Mouse (Mus musculus): ENCODE measurements around the gene Il22ra2. TPM values are rescaled to one million over a fixed set of nuclear protein-coding genes. Genes with fewer than 3 reads are reported as not detected.

The Il22ra2 gene
- total and polyA plus RNA-seq, 3 experiments: 0.13 TPM; not detected in 2

DNA sequence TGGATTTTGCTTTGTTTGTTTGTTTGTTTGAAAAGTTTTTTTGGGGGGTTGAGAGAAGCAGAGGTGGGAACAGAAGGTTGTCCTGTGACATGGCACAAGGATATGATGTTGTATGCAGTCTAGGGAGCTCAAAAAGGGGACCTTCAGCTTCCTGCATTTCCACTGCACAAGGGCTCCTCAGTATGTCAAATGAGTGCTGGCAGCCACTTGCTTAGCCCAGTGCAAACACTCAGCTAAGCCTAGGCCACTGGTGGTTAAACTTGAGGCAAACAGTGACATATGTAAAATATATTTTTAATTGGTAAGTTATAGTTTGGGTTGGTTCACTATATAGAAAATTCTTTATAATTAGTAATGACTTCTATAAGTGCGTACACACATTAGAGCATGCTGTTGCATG is 2.8 kb downstream of the Il22ra2 start:
- H3K36me3 ChIP-seq (replicated peaks in 1 of 2; ENCODE audit: control insufficient read depth in 1 of 2, insufficient read depth in 1 of 2, low read length in 1 of 2): no peaks in the 10 kb centered on the region
- dilution Hi-C loops (cut with MboI; ENCODE audit: extremely low pct_ligation_motif_present, extremely low pct_unique_long_range_greater_than_20kb, low sequenced_read_pairs): no loop called here
- H3K4me2 ChIP-seq (ENCODE audit: insufficient read depth, low read depth, poor library complexity, severe bottlenecking): no peak overlapping the region
- DNase-seq (ENCODE audit: extremely low read depth): no peak
- no peaks in the 10 kb centered on the region for H3K79me2 ChIP-seq (replicated peaks; ENCODE audit: control insufficient read depth, extremely low read depth, insufficient read depth, poor library complexity, severe bottlenecking)
- peaks cover 4 to 25% of the 10 kb centered on the region in 2 experiments; a peak in 3 of 4 replicates for H3K4me1 ChIP-seq (ENCODE audit: control insufficient read depth in 1 of 2, insufficient read depth in 2 of 2)
- no peaks in the 10 kb centered on the region for H3K9me3 ChIP-seq (replicated peaks; ENCODE audit: low read length)
- H3K4me3 ChIP-seq (replicated peaks in 1 of 3; ENCODE audit: low read depth in 2 of 3, low read length in 2 of 3, poor library complexity in 1 of 3): no peak overlapping the region
- in situ Hi-C loops (cut with MboI; ENCODE audit: low pct_ligation_motif_present, low pct_unique_long_range_greater_than_20kb, low sequenced_read_pairs): no loop called here
- H3K27me3 ChIP-seq (replicated peaks): no peaks in the 10 kb centered on the region
- H3K27ac ChIP-seq (ENCODE audit: insufficient read depth, low read depth): no peak overlapping the region
- no peak overlapping the region for H3K9ac ChIP-seq (ENCODE audit: insufficient read depth, low read depth)
- no peak for TF ChIP-seq CHD2 (IDR thresholded peaks at IDR 0.05; ENCODE audit: low read length)
- TF ChIP-seq PAX5 (IDR thresholded peaks at IDR 0.05; ENCODE audit: low read length): no peak
- no peak for TF ChIP-seq MAZ (IDR thresholded peaks at IDR 0.05; ENCODE audit: low read depth, low read length)
- no peak for TF ChIP-seq ZNF384 (IDR thresholded peaks at IDR 0.05; ENCODE audit: low read depth, low read length)
- no peak for TF ChIP-seq TCF12 (IDR thresholded peaks at IDR 0.05; ENCODE audit: low read depth, low read length)
- no peak for TF ChIP-seq ETS1 (conservative IDR thresholded peaks at IDR 0.05; ENCODE audit: low read depth, low read length)
- TF ChIP-seq UBTF (IDR thresholded peaks at IDR 0.05; ENCODE audit: low read depth, low read length): no peak
- TF ChIP-seq MXI1 (IDR thresholded peaks at IDR 0.05; ENCODE audit: low read depth, low read length): no peak
- no peak for TF ChIP-seq KAT2A (IDR thresholded peaks at IDR 0.05; ENCODE audit: insufficient replicate concordance, low read length)
- no peak for TF ChIP-seq MEF2A (IDR thresholded peaks at IDR 0.05; ENCODE audit: borderline replicate concordance, low read depth, low read length)
- no peak for TF ChIP-seq NELFE (IDR thresholded peaks at IDR 0.05; ENCODE audit: low read depth, low read length)

DNA sequence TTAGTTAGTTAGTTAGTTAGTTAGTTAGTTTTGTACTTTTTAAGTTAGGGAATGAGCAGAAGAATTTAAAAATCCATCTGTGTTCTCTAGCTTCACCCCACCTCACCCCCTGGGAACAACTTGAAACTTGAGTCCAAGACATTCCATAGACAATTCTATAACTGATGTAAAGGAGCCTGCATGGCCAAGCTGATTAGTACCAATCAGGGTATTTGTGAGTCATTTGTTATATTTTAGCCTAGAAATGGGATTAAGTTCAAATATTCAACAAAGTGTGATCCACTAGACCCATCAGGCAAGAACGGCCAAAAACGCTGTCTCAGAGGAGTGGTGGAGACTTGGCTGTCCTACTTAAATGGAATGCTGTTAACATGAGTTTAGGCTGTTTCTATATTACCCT is 5.5 kb downstream of the Il22ra2 start:
- H3K4me1 ChIP-seq (ENCODE audit: control insufficient read depth in 1 of 2, insufficient read depth in 2 of 2): peaks cover 4 to 29% of the 10 kb centered on the region in 2 experiments; a peak in 3 of 4 replicates
- DNase-seq (ENCODE audit: extremely low read depth): no peak
- in situ Hi-C loops (cut with MboI; ENCODE audit: low pct_ligation_motif_present, low pct_unique_long_range_greater_than_20kb, low sequenced_read_pairs) (no loop called here), dilution Hi-C loops (cut with MboI; ENCODE audit: extremely low pct_ligation_motif_present, extremely low pct_unique_long_range_greater_than_20kb, low sequenced_read_pairs) (no loop called here)
- H3K79me2 ChIP-seq (replicated peaks; ENCODE audit: control insufficient read depth, extremely low read depth, insufficient read depth, poor library complexity, severe bottlenecking): no peaks in the 10 kb centered on the region
- no peak overlapping the region for H3K4me2 ChIP-seq (ENCODE audit: insufficient read depth, low read depth, poor library complexity, severe bottlenecking)
- H3K9ac ChIP-seq (ENCODE audit: insufficient read depth, low read depth): no peak overlapping the region
- no peaks in the 10 kb centered on the region for H3K27me3 ChIP-seq (replicated peaks)
- no peaks in the 10 kb centered on the region for H3K9me3 ChIP-seq (replicated peaks; ENCODE audit: low read length)
- H3K4me3 ChIP-seq (replicated peaks in 1 of 3; ENCODE audit: low read depth in 2 of 3, low read length in 2 of 3, poor library complexity in 1 of 3): no peak overlapping the region
- H3K27ac ChIP-seq (ENCODE audit: insufficient read depth, low read depth): no peak overlapping the region
- H3K36me3 ChIP-seq (replicated peaks in 1 of 2; ENCODE audit: control insufficient read depth in 1 of 2, insufficient read depth in 1 of 2, low read length in 1 of 2): no peaks in the 10 kb centered on the region
- TF ChIP-seq POLR2A (IDR thresholded peaks at IDR 0.05; ENCODE audit: low read depth, low read length) (no peak), ZMIZ1 (IDR thresholded peaks at IDR 0.05; ENCODE audit: low read depth, low read length) (no peak), TBP (conservative IDR thresholded peaks at IDR 0.05; ENCODE audit: low read depth, low read length) (no peak), JUND (conservative IDR thresholded peaks at IDR 0.05; ENCODE audit: low read depth, low read length) (no peak), MEF2A (IDR thresholded peaks at IDR 0.05; ENCODE audit: borderline replicate concordance, low read depth, low read length) (no peak), CHD1 (IDR thresholded peaks at IDR 0.05; ENCODE audit: low read depth, low read length) (no peak), RCOR1 (conservative IDR thresholded peaks at IDR 0.05; ENCODE audit: low read depth, low read length) (no peak), MYC (IDR thresholded peaks at IDR 0.05; ENCODE audit: low read depth, low read length) (no peak), NELFE (IDR thresholded peaks at IDR 0.05; ENCODE audit: low read depth, low read length) (no peak), ZNF384 (IDR thresholded peaks at IDR 0.05; ENCODE audit: low read depth, low read length) (no peak), GABPA (IDR thresholded peaks at IDR 0.05; ENCODE audit: insufficient replicate concordance, low read depth, low read length) (no peak), USF2 (conservative IDR thresholded peaks at IDR 0.05; ENCODE audit: low read depth, low read length) (no peak), ETS1 (conservative IDR thresholded peaks at IDR 0.05; ENCODE audit: low read depth, low read length) (no peak), RAD21 (IDR thresholded peaks at IDR 0.05; ENCODE audit: low read depth, low read length) (no peak), E2F4 (IDR thresholded peaks at IDR 0.05; ENCODE audit: insufficient replicate concordance, low read depth, low read length) (no peak)

All from CH12.LX (cell line).